Mouse (Mus musculus) heart, adult 2 months (tissue): ENCODE results near the gene Itm2a.

Source experiments
- CTCF ChIP-seq: fragments of 200-600 bp; IDR thresholded peaks from 2 replicates; pipeline ENCODE4 v1.8.1; 2022; ENCODE audit warnings: antibody characterized with exemption, mild to moderate bottlenecking, moderate library complexity
- POLR2A ChIP-seq: fragments of 200-500 bp; IDR thresholded peaks from 2 replicates; pipeline ENCODE4 v1.6.1; 2011; ENCODE audit warnings: mild to moderate bottlenecking, low read depth, low read length, control low read depth; ENCODE audit not compliant: insufficient read depth

- TF ChIP-seq POLR2A (no peak), CTCF (no peak)
These were observed 27.8 kb downstream of the Itm2a start for GRCm38 (mm10) chrX:107375329-107375728.
